Comparison of ENCODE assay signal across 8 mouse cellular contexts in genomic region chr16:32330876-32331670, GRCm38 (mm10). TPM values are rescaled to one million over a fixed set of nuclear protein-coding genes. Genes with fewer than 3 reads are reported as not detected.
DNase-seq lines count a peak whose midpoint lies in the region; ATAC-seq and TF ChIP-seq lines count a peak whose summit lies in the region.

No protein-coding gene starts in this region.

- no peaks in the 10 kb centered on the region for H3K9me3 ChIP-seq in neural tube, embryonic 11.5 days (ENCODE audit: control insufficient read depth, low read length)
- no peaks in the 10 kb centered on the region for H3K9me3 ChIP-seq in limb, embryonic 14.5 days (ENCODE audit: control insufficient read depth, low read length)

- peak overlapping the region; percentile 56 for H3K4me2 ChIP-seq in neural tube, embryonic 11.5 days (ENCODE audit: low read depth)
- peak overlapping the region; percentile 42 for H3K4me2 ChIP-seq in limb, embryonic 14.5 days (replicated peaks; ENCODE audit: low read depth, low read length, severe bottlenecking)

- peaks cover 2% of the 10 kb centered on the region; the same call in 1 of the 2 replicates for H3K4me1 ChIP-seq in neural tube, embryonic 11.5 days (ENCODE audit: control insufficient read depth, insufficient read depth, low read length)
- H3K4me1 ChIP-seq in limb, embryonic 14.5 days (ENCODE audit: control insufficient read depth, insufficient read depth, low read length) = peaks cover 6% of the 10 kb centered on the region; the same call in 1 of the 2 replicates

- no peaks in the 10 kb centered on the region for H3K27me3 ChIP-seq in neural tube, embryonic 11.5 days (ENCODE audit: control insufficient read depth, insufficient read depth, low read length)
- no peaks in the 10 kb centered on the region for H3K27me3 ChIP-seq in limb, embryonic 14.5 days (ENCODE audit: control insufficient read depth, insufficient read depth, low read length)

- H3K9ac ChIP-seq in neural tube, embryonic 11.5 days (ENCODE audit: low read length) = no peak overlapping the region
- H3K9ac ChIP-seq in limb, embryonic 14.5 days (ENCODE audit: low read depth, low read length, severe bottlenecking) = peak overlapping the region; percentile 97

- no peak for TF ChIP-seq POLR2A in limb, embryonic 14.5 days (IDR thresholded peaks at IDR 0.05; ENCODE audit: borderline replicate concordance, extremely low read depth, insufficient read depth, insufficient read length)

- no peak overlapping the region for H3K27ac ChIP-seq in neural tube, embryonic 11.5 days (ENCODE audit: low read depth, low read length)
- H3K27ac ChIP-seq in limb, embryonic 14.5 days (replicated peaks; ENCODE audit: low read depth, low read length) = 0 out of 2 replicates have a peak overlapping the region, but pooled peaks have one; percentile 30

- H3K4me3 ChIP-seq in neural tube, embryonic 11.5 days (ENCODE audit: low read depth, low read length) = peak overlapping the region; percentile 98
- H3K4me3 ChIP-seq in limb, embryonic 14.5 days (replicated peaks; ENCODE audit: low read length) = peak overlapping the region; percentile 99

- 62% methylated on average over 9 of the region's 9 CpGs for WGBS in neural tube, embryonic 11.5 days
- 55% methylated on average over 9 of the region's 9 CpGs for WGBS in limb, embryonic 14.5 days

- ATAC-seq in cerebellum, adult (ENCODE audit: insufficient number of reproducible peaks, low FRiP score, low TSS enrichment) = no peak
- ATAC-seq in neural tube, embryonic 11.5 days (ENCODE audit: insufficient read depth, low FRiP score, low TSS enrichment) = no peak
- ATAC-seq in limb, embryonic 14.5 days (ENCODE audit: low FRiP score, low read depth) = no peak

- H3K36me3 ChIP-seq in neural tube, embryonic 11.5 days (ENCODE audit: control insufficient read depth, insufficient read depth, low read length) = no peaks in the 10 kb centered on the region
- H3K36me3 ChIP-seq in limb, embryonic 14.5 days (ENCODE audit: control insufficient read depth, insufficient read depth, low read length) = no peaks in the 10 kb centered on the region

- peak; percentile 40 for DNase-seq in cerebellum, adult 9-10 months
- no peak for DNase-seq in neural tube, embryonic 11.5 days (ENCODE audit: low spot score)
- no peak for DNase-seq in neural tube, embryonic 10.5 days (ENCODE audit: extremely low spot score, low spot score)
- DNase-seq in limb, embryonic 14.5 days (ENCODE audit: low spot score) = no peak
- DNase-seq in T-cell, adult 2 months (ENCODE audit: low spot score) = no peak
- no peak for DNase-seq in thymus, postnatal 36 days
- no peak for DNase-seq in gastrocnemius, postnatal 25 days

RNA-seq across cellular contexts. Expression of gene Ubxn7, which starts 1.0 kb away (rescaled TPM):
- 22.7 and 28.9 TPM in 2 replicates for polyA plus RNA-seq in neural tube, embryonic 11.5 days (2014; fragmentation: Nextera tagmentation; extraction: Ambion mirVana)
- 23.7 and 24.6 TPM in 2 replicates for polyA plus RNA-seq in limb, embryonic 14.5 days (2012; rRNA removed)
- polyA plus RNA-seq in limb, embryonic 14.5 days (2014; fragmentation: Nextera tagmentation; extraction: Ambion mirVana) = 18.6 and 23.5 TPM in 2 replicates
- total RNA-seq in gastrocnemius, postnatal 25 days (2021) = 10 to 100 TPM; 13.0 to 16.2 TPM

RNA-seq across cellular contexts. Expression of gene Rnf168, which starts 53.8 kb away (rescaled TPM):
- 23.6 and 23.9 TPM in 2 replicates for polyA plus RNA-seq in neural tube, embryonic 11.5 days (2014; fragmentation: Nextera tagmentation; extraction: Ambion mirVana)
- polyA plus RNA-seq in limb, embryonic 14.5 days (2012; rRNA removed) = 14.1 and 14.8 TPM in 2 replicates
- 28.5 and 31.8 TPM in 2 replicates for polyA plus RNA-seq in limb, embryonic 14.5 days (2014; fragmentation: Nextera tagmentation; extraction: Ambion mirVana)
- 10 to 100 TPM in 1 of 2 experiments, 1 to 10 TPM in 1; 9.8 to 10.5 TPM for total RNA-seq in gastrocnemius, postnatal 25 days (2021)

RNA-seq across cellular contexts. Expression of gene Smco1, which starts 59.8 kb away (rescaled TPM):
- not detected in 2 replicates for polyA plus RNA-seq in neural tube, embryonic 11.5 days (2014; fragmentation: Nextera tagmentation; extraction: Ambion mirVana)
- polyA plus RNA-seq in limb, embryonic 14.5 days (2012; rRNA removed) = not detected in 2 replicates
- polyA plus RNA-seq in limb, embryonic 14.5 days (2014; fragmentation: Nextera tagmentation; extraction: Ambion mirVana) = not detected in 2 replicates
- total RNA-seq in gastrocnemius, postnatal 25 days (2021) = 10 to 100 TPM; 48.0 to 55.0 TPM
